Comparison of ENCODE assay signal across 8 mouse cellular contexts in genomic region chr11:108921506-108922455, GRCm38 (mm10). TPM values are rescaled to one million over a fixed set of nuclear protein-coding genes. Genes with fewer than 3 reads are reported as not detected.
DNase-seq lines count a peak whose midpoint lies in the region; ATAC-seq and TF ChIP-seq lines count a peak whose summit lies in the region.

No protein-coding gene starts in this region.

- H3K4me3 ChIP-seq in cerebellum, adult 2 months (replicated peaks; ENCODE audit: insufficient read depth, low read depth, low read length), result peak overlapping the region; percentile 86
- peak overlapping the region; percentile 81 for H3K4me3 ChIP-seq in kidney, embryonic 14.5 days (ENCODE audit: low read length)

- peaks cover 21% of the 10 kb centered on the region for H3K4me1 ChIP-seq in cerebellum, adult 2 months (ENCODE audit: control insufficient read depth, insufficient read depth, low read length)
- peaks cover 48% of the 10 kb centered on the region for H3K4me1 ChIP-seq in kidney, embryonic 14.5 days (ENCODE audit: control insufficient read depth, insufficient read depth, low read length)

- peak; percentile 9 for ATAC-seq in kidney, embryonic 14.5 days (ENCODE audit: low FRiP score, low TSS enrichment)

- H3K27ac ChIP-seq in cerebellum, adult 2 months (ENCODE audit: insufficient read depth, low read length), result peak overlapping the region; percentile 70
- H3K27ac ChIP-seq in kidney, embryonic 14.5 days (ENCODE audit: low read depth, low read length), result peak overlapping the region; percentile 99

- no peak for TF ChIP-seq POLR2A in cerebellum, adult 2 months (IDR thresholded peaks at IDR 0.05; ENCODE audit: borderline replicate concordance, insufficient read depth, low read length)

- DNase-seq in left cerebral cortex, postnatal 4 days, result peak; percentile 65
- DNase-seq in left cerebral cortex, adult 8-10 months (ENCODE audit: low spot score in 2 of 2), result no peak
- peak; percentile 49 to 66 for DNase-seq in cerebellum, adult 2 months
- peak; percentile 48 for DNase-seq in gastrocnemius, postnatal 25 days
- DNase-seq in mesoderm, embryonic 11.5 days (ENCODE audit: low read depth, low spot score), result peak; percentile 63
- peak; percentile 74 for DNase-seq in testis, postnatal 10 days (ENCODE audit: low spot score)
- no peak for DNase-seq in layer of hippocampus, adult 9-11 months

- H3K27me3 ChIP-seq in cerebellum, adult 2 months (ENCODE audit: control insufficient read depth, insufficient read depth, low read length), result no peaks in the 10 kb centered on the region
- no peaks in the 10 kb centered on the region for H3K27me3 ChIP-seq in kidney, embryonic 14.5 days (ENCODE audit: control insufficient read depth, insufficient read depth, low read length)

- peaks cover 3% of the 10 kb centered on the region for H3K9me3 ChIP-seq in kidney, embryonic 14.5 days (ENCODE audit: control insufficient read depth, low read length)

- under 1% methylated on average over 58 of the region's 62 CpGs for WGBS in cerebellum, adult 2 months
- WGBS in kidney, embryonic 14.5 days, result under 1% methylated on average over 59 of the region's 62 CpGs

- intact Hi-C loops in left cerebral cortex, postnatal 4 days (cut with DNase I), result loop anchor here (2.0 to 5.0 kb wide), 2 partner anchors 256 to 473 kb away; no protein-coding TSS in a partner anchor

- no peaks in the 10 kb centered on the region for H3K36me3 ChIP-seq in kidney, embryonic 14.5 days (ENCODE audit: control insufficient read depth, insufficient read depth, low read length)

- peak overlapping the region; percentile 54 for H3K4me2 ChIP-seq in kidney, embryonic 14.5 days (replicated peaks; ENCODE audit: low read depth, low read length)

- H3K9ac ChIP-seq in kidney, embryonic 14.5 days (ENCODE audit: low read depth, low read length), result peak overlapping the region; percentile 92

- no peak for TF ChIP-seq CTCF in cerebellum, adult 2 months (IDR thresholded peaks at IDR 0.05; ENCODE audit: borderline replicate concordance, insufficient read depth, low read depth, low read length)

RNA-seq across cellular contexts. Expression of gene Axin2, which starts 1.6 kb away (rescaled TPM):
- total RNA-seq in left cerebral cortex, postnatal 4 days (2021), result 10 to 100 TPM; 31.1 to 35.9 TPM
- 10 to 100 TPM; 36.3 to 40.8 (median 38.0) TPM for total RNA-seq in left cerebral cortex, adult 8-10 months (2022)
- polyA plus RNA-seq in cerebellum, adult 2 months (2012; rRNA removed), result 17.0 and 17.5 TPM in 2 replicates
- 1 to 10 TPM; 9.5 to 9.8 TPM for total RNA-seq in gastrocnemius, postnatal 25 days (2021)
- 8.0 and 11.5 TPM in 2 replicates for polyA plus RNA-seq in kidney, embryonic 14.5 days (2014; fragmentation: Nextera tagmentation; extraction: Ambion mirVana)

Comparison
In these comparisons a context has a peak if more than half of its experiments do, and no peak if none do; other contexts are left out.
1. DNase-seq: peak in left cerebral cortex, postnatal 4 days (single experiment), cerebellum, adult 2 months (2 of 2), gastrocnemius, postnatal 25 days (single experiment), mesoderm, embryonic 11.5 days (single experiment) and testis, postnatal 10 days (single experiment); none in left cerebral cortex, adult 8-10 months (0 of 2) and layer of hippocampus, adult 9-11 months (single experiment).